Mouse (Mus musculus) MEL (cell line): ENCODE data around the gene Tmem50b.

Experiments
- CHD1 ChIP-seq: IDR thresholded peaks from 2 replicates; pipeline ENCODE4 v1.6.1; 2012; ENCODE audit warnings: low read depth, mild to moderate bottlenecking, inconsistent platforms, low read length, improper control_type of control experiment
- CTCF ChIP-seq, 3 experiments: IDR thresholded peaks in 2 of 3; conservative IDR thresholded peaks in 1 of 3; 2 replicates each; pipeline ENCODE4 v1.5.1; 2011 to 2012; ENCODE audit warnings: low read length in 3 of 3, low read depth in 2 of 3, mild to moderate bottlenecking in 2 of 3, improper control_type of control experiment in 1 of 3, inconsistent platforms in 1 of 3, mixed read lengths in 1 of 3, moderate library complexity in 1 of 3; ENCODE audit not compliant: control insufficient read depth in 1 of 3, insufficient read depth in 1 of 3, poor library complexity in 1 of 3, severe bottlenecking in 1 of 3
- E2F4 ChIP-seq: IDR thresholded peaks from 2 replicates; pipeline ENCODE4 v1.6.1; 2011; ENCODE audit warnings: low read depth, low read length, improper control_type of control experiment, borderline replicate concordance
- GABPA ChIP-seq: IDR thresholded peaks from 2 replicates; pipeline ENCODE4 v1.6.1; 2012; ENCODE audit warnings: low read depth, mild to moderate bottlenecking, inconsistent platforms, low read length, improper control_type of control experiment, moderate library complexity
- POLR2A ChIP-seq, 2 experiments: IDR thresholded peaks; 2 replicates each; pipeline ENCODE4 v1.6.1; 2011 to 2012; ENCODE audit warnings: low read length in 2 of 2, mild to moderate bottlenecking in 2 of 2, control low read depth in 1 of 2, improper control_type of control experiment in 1 of 2, low read depth in 1 of 2, moderate library complexity in 1 of 2; ENCODE audit not compliant: control insufficient read depth in 1 of 2, insufficient read depth in 1 of 2, poor library complexity in 1 of 2
- POLR2AphosphoS2 ChIP-seq: IDR thresholded peaks from 2 replicates; pipeline ENCODE4 v1.6.1; 2011; ENCODE audit warnings: low read length, improper control_type of control experiment
- SIN3A ChIP-seq: IDR thresholded peaks from 2 replicates; pipeline ENCODE4 v1.6.1; 2012; ENCODE audit warnings: low read length, improper control_type of control experiment, inconsistent platforms
- USF1 ChIP-seq: IDR thresholded peaks from 2 replicates; pipeline ENCODE4 v1.6.1; 2014; ENCODE audit warnings: low read depth, mild to moderate bottlenecking, inconsistent platforms, low read length, improper control_type of control experiment, moderate library complexity
- ZMIZ1 ChIP-seq: IDR thresholded peaks from 2 replicates; pipeline ENCODE4 v1.6.1; 2012; ENCODE audit warnings: low read depth, mild to moderate bottlenecking, inconsistent platforms, low read length, improper control_type of control experiment, moderate library complexity
- ZNF384 ChIP-seq: IDR thresholded peaks from 2 replicates; pipeline ENCODE4 v1.6.1; 2012; ENCODE audit warnings: low read depth, mild to moderate bottlenecking, inconsistent platforms, low read length, improper control_type of control experiment

- TF ChIP-seq USF1 (no peak), E2F4 (no peak), GABPA (no peak), POLR2AphosphoS2 (no peak), SIN3A (no peak), CTCF (IDR thresholded peaks at IDR 0.05 in 2 of 3, conservative IDR thresholded peaks at IDR 0.05 in 1 of 3; ENCODE audit: control insufficient read depth in 1 of 3, insufficient read depth in 1 of 3, low read depth in 2 of 3, low read length in 3 of 3, poor library complexity in 1 of 3, severe bottlenecking in 1 of 3) (no peak), ZNF384 (no peak), CHD1 (no peak), ZMIZ1 (no peak), POLR2A (IDR thresholded peaks at IDR 0.05; ENCODE audit: control insufficient read depth in 1 of 2, insufficient read depth in 1 of 2, low read depth in 1 of 2, low read length in 2 of 2, poor library complexity in 1 of 2) (no peak)
Measured at GRCm38 (mm10) chr16:91601693-91602092, 4.1 kb upstream of the Tmem50b start.
